Mouse (Mus musculus) adrenal gland, adult 2 months (tissue): ENCODE data around the gene Setd3. TPM values are rescaled to one million over a fixed set of nuclear protein-coding genes. Genes with fewer than 3 reads are reported as not detected.
A peak's percentile ranks its signal among the peaks of the same experiment; 100 is the strongest.

Experiments used
- DNase-seq: peaks from one replicate; pipeline ENCODE4 v3.0.0; 2021
- polyA plus RNA-seq: library from polyadenylated mRNA; depleted of rRNA; stranded (reverse); fragments of >200 nt; gene quantifications from 2 replicates; pipeline ENCODE4 v1.2.3, GENCODE M21; 2012; rRNA removed
- total RNA-seq, 2 experiments: library from RNA; stranded (reverse); gene quantifications; 2 replicates each; pipeline ENCODE4 v1.2.3; 2021

The Setd3 gene
- total and polyA plus RNA-seq, 3 experiments: 11.0 to 117 (median 109) TPM

DNA sequence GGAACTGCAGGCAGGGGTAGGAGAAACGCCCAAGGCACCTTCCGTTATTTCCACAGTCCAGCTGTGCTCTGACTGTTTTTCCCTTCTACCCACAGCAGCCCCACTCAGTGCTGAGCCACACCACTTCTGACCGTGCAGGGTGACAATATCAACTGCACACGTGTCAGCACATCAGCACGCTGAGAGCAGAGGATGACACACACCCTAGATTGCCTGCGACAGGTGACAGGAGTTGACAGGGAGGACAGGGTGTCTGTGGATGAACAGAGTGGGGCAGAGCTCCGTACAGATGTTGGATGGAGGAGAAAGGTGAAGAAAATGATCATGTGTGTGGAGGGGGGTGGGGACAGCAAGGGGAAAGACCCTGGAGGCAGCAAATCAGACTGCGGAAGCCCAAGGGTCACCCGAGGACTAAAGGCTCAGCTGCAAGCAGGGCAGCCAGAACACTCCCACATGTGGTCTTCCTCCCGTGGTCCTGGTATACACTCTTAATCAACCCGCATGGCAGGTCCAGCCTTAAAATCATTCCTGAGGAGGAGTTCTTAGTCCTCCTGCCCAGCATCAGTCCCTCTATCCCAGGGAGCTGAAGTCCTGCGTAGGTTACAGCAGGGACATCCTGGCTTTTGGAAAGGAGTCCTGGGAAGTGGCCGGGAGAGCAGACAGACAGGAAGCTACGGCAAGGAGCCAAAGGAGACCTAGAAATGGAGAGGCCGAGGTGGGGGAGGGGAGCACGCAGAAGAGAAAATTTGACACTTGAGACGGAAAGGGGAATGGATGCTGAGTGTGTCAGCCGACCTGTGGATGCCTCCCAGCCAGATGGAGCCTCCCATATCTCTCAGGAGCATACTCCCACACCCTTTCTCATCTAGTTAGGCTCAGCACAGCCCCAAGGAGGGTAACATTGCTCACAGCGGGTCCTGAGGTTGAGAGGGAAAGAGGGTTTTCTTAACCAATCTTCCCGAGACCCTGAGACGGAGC is 108.1 kb downstream of the Setd3 start:
- no peak for DNase-seq

DNA sequence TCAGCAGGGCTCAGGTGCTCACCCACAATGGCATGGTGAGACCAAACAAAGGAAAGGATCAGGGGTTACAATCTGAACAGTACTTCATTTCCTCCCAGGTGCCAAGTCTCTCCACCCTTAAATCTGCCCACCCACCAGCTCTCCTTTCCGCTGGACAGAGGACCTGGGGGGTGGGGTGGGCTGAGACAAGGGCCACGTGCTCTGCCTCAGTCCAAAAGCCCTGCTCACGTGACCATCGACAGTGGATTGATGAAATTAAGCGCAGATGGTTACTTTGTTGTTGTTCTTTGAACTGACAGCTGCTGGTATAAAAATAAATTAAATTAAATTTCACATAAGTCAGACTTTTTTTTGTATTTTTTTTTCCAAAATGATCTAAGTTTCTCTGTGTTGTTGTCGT is 109.6 kb downstream of the Setd3 start:
- DNase-seq: no peak

DNA sequence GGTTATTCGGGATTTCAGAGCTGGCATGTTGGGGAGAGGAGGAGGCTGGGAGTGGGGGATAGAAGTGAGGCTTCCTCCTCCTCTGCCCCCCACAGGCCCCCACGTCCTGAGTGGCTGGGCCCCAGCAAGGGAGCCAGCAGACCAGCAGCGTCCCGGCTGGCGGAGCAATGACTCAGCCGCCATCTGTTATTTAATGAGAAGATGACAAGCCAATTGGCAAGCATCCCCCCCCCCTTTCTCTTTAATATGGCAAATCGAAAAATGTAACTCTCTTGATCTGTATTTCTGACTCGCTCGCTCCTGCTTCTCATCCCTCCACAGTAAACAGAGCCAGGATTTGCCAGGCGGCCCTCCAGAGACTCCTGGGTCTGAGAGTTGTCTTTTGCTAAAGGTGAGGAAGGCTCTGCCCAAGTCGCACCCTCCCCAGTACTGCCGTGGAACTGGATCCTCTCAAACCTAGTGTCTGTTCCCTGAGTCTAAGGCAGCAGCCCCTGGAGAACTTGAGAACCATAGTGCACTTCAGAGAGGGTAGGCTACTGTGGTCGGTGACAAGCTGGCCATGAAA is 111.2 kb downstream of the Setd3 start:
- peak; percentile 31 for DNase-seq

DNA sequence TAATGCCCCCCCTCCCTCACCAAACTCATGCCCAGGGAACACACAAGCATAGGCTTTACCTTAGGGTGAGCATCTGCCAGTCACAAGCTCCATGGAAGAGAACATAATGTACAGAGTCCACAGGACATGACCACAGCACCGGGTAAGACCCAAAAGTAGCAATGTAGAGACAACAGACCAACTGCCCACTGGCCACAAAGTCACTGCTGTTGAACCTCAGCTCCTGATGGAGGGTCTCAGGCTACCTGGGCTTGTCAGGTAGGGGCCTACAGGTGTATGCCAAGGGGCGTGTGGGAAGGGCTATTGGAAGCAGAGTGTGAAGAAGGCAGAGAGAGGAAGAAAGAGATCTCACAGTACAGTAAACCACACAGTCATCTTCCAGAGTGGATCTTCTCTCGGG is 111.9 kb downstream of the Setd3 start:
- no peak for DNase-seq

DNA sequence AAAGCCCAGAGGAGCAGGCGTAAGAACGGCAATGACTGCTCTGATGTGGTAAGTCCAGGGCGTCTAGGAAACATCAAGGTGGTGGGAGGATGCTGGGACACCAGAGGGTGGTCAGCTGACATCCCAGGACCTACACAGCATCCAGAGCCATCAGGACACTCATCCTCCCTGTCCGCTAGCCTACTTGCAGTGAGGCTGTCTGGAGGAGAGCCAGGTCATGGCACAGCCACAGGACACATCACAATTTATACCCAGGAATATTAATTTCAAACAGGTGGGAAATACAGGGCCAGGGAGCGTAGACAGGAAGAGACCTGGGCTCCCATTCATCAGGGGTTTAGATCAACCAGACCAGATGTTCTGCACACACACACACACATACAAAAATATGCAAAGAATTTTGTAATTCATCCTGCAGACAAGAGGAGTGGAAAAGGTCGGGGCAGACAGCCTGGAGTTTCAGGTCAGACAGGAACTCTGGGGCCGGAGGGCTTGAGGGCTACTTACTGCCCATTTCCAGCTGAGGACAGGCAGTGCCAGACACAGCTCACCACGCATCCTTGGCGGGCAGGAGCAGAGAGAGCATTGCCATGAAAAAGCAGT is 114.6 kb downstream of the Setd3 start:
- no peak for DNase-seq

DNA sequence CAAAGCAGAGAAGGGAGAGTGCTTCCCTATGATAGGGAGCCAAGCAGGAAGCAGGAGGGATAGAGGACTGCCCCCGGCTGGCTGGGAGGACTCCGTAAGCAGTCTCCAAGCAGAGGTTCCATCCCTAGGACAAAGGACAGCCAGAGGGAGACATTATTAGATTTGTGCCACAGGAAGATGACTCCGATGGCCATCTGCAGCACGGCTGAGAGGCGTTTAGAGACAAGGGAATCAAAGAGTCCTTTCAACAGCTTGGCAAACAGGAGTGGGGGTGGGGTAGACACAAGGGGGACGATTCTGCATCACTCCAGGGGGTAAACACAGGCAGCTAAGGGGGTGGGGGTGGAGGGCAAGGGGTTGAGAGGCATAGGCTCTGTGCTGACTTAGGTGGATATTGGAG is 115.1 kb downstream of the Setd3 start:
- DNase-seq: no peak

DNA sequence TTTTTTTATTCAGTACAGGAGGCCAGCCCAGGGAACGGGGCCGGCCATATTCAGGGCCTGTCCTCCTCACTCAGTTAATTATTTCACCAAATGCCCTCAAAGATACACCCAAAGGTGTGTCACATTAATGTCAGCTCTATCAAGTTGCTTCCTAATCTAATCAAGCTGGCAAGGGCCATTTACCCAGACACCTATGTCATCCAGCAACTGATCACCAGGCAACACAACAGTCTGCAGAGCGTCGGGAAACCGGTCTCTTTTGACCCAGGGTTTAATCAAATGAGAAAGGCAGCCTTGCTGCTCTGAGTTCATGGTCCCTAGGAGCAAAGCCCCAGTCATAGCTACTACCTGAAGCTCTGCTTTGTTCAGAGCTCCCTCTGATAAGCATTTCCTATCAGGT is 117.0 kb downstream of the Setd3 start:
- no peak for DNase-seq

DNA sequence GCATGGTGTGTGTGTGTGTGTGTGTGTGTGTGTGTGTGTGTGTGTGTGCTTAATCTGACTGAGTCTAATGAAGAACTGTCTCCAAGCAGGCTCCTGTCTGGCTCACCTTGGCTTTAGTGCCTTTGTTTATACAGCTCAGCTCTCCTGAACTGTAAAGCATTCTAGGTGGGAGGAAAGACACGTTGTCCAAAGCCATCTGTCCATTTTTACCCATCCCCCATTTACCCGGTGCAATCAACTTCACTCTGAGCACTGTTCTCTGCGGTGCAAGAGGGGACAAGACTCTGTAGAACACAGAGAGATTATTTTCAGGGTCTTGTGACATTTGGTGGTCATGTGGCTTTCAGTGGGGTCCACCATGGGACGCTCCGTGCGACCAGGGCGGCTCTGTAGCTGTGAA is 117.5 kb downstream of the Setd3 start:
- no peak for DNase-seq

Other genes starting within 250 kb of the Setd3 start
- under 1 TPM; 0.20 to 0.59 TPM for gene Bcl11b, start 175.7 kb downstream of the Setd3 start, total RNA-seq
- 0.66 and 1.3 TPM in 2 replicates for gene Bcl11b, start 175.7 kb downstream of the Setd3 start, polyA plus RNA-seq
- gene Ccnk, start 265 bp upstream of the Setd3 start, total RNA-seq: 10 to 100 TPM; 23.7 to 37.6 TPM
- 8.1 and 8.7 TPM in 2 replicates for gene Ccnk, start 265 bp upstream of the Setd3 start, polyA plus RNA-seq
- 10 to 100 TPM; 19.0 to 26.9 TPM for gene Ccdc85c, start 96.1 kb upstream of the Setd3 start, total RNA-seq
- 35.3 and 38.0 TPM in 2 replicates for gene Ccdc85c, start 96.1 kb upstream of the Setd3 start, polyA plus RNA-seq
- gene Hhipl1, start 127.0 kb upstream of the Setd3 start, total RNA-seq: under 1 TPM; 0.69 to 0.76 TPM
- gene Hhipl1, start 127.0 kb upstream of the Setd3 start, polyA plus RNA-seq: 0.85 and 1.4 TPM in 2 replicates
- 1 to 10 TPM; 1.0 to 1.6 TPM for gene Cyp46a1, start 155.1 kb upstream of the Setd3 start, total RNA-seq
- 7.5 and 9.0 TPM in 2 replicates for gene Cyp46a1, start 155.1 kb upstream of the Setd3 start, polyA plus RNA-seq
- 10 to 100 TPM; 17.5 to 29.6 TPM for gene Eml1, start 191.6 kb upstream of the Setd3 start, total RNA-seq
- gene Eml1, start 191.6 kb upstream of the Setd3 start, polyA plus RNA-seq: 13.3 and 13.5 TPM in 2 replicates